Mouse (Mus musculus): ENCODE measurements around the gene Tkt. TPM values are rescaled to one million over a fixed set of nuclear protein-coding genes. Genes with fewer than 3 reads are reported as not detected.

The Tkt gene
- 282 and 345 TPM in 2 replicates for polyA plus RNA-seq (2012; rRNA removed)

GRCm38 (mm10) chr14:30548131-30548720 is at the start of gene Tkt:
TSS of gene Tkt (plus strand) at chr14:30548359.

Other genes with a start within 250 kb of the Tkt start
- 24.0 and 30.8 TPM in 2 replicates for gene Dcp1a, start 68.8 kb upstream of the Tkt start, polyA plus RNA-seq (2012; rRNA removed)
- 5.7 and 6.2 TPM in 2 replicates for gene Cacna1d, start 56.9 kb upstream of the Tkt start, polyA plus RNA-seq (2012; rRNA removed)
- 301 and 328 TPM in 2 replicates for gene Prkcd, start 77.9 kb downstream of the Tkt start, polyA plus RNA-seq (2012; rRNA removed)
- gene Rft1, start 106.0 kb downstream of the Tkt start, polyA plus RNA-seq (2012; rRNA removed): 8.1 and 10.5 TPM in 2 replicates
- 0.70 and 0.90 TPM in 2 replicates for gene Sfmbt1, start 166.5 kb downstream of the Tkt start, polyA plus RNA-seq (2012; rRNA removed)

All from colon, adult 2 months (tissue).